Mouse (Mus musculus) activated CD4-positive, CD25-positive, alpha-beta regulatory T cell, adult 4 months (primary cell): Measurements from ENCODE around the gene Aadacl3. TPM values are rescaled to one million over a fixed set of nuclear protein-coding genes. Genes with fewer than 3 reads are reported as not detected.

ENCODE experiments used
- ATAC-seq: one replicate; pipeline ENCODE4 v1.8.0; 2017
- polyA plus RNA-seq, 2 experiments: library from polyadenylated mRNA; unstranded; fragments of 100-300 nt; shearing (Covaris generic); gene quantifications; one replicate each; pipeline ENCODE4 v1.2.1; 2017

Aadacl3 gene
- polyA plus RNA-seq = not detected

GRCm38 (mm10) chr4:144463656-144464055 lies at the start of gene Aadacl3:
Aadacl3 (minus strand) TSS chr4:144463756.
- ATAC-seq = no peak

GRCm38 (mm10) chr4:144506518-144506917 lies 43.0 kb upstream of the Aadacl3 start:
- ATAC-seq = no peak

DNA sequence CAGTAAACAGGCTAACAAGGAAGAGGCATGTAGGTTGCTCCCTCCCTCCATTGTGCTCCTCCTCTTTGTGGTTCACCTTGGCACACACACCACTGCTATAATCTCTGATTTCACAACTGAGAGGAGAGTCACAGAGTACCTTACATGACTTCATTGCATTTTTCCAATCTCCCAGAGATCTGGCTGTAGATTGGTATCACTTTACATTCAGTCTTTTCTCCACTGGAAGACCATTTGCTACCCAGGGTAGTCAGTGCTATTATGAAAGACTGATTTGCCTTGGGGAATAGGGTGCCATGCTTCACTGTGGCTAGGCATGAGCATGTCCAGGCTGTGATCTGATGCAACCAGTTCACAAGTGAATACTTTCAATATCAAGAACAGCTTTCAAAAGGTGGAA lies 29.8 kb upstream of the Aadacl3 start:
- ATAC-seq = no peak

DNA sequence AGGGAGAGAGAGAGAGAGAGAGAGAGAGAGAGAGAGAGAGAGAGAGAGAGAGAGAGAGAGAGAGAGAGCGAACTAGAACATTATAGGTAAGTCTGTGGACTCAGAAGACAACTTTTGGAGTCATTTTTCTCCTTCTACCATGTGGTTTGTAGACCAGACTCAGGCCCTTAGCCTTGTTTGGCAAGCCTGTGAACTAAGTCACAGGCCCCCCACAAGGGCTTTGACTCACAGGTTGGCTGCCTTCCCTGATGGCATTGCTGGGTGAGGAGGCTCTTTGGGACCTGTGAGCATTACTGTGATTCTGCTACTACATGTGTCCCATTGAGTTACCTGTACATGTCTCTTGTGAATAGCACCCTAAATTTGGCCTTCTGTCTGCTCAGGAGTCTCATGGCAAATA lies 4.5 kb upstream of the Aadacl3 start:
- no peak for ATAC-seq

DNA sequence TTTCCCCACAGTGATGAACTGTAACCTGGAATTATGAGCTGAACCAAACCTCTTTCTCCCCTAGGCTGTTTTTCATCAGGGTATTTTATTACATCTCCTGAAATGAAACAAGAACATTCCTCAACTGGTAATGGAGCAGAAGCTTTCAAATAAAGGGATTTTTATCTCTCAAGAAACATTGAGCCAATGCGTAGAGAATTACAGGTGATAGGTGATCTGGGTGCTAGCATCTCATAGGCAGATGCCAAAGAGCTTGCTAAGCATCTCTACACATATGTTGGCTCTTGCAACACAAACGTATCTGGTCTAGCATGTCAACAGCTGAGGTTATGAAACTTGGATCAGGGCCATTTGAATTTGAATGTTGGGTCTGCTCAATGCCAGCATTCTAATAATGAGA lies 1.6 kb upstream of the Aadacl3 start:
- no peak for ATAC-seq

- no peak for ATAC-seq
Measured at GRCm38 (mm10) chr4:144453217-144453616, 10.3 kb downstream of the Aadacl3 start, which contains the start of gene Gm9944. Gm9944 (minus strand) TSS chr4:144453317.

DNA sequence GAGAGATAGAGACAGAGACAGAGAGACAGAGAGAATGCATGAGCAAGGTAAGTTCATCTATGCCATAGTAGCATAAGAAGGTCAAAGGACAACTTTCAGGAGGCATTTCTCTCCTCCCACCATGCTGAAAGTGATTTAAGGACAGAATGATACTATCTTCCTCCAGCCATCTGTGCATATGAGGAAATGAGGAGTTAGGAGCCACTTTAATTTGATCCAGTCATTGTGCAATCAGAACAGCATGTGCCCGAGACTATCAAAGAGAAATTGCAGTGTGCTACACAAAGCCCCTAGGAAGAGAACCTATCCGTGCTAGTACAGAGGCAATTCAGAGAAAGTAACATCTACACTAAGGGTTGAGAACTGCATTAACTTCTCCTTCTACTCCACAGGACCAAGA lies 15.0 kb downstream of the Aadacl3 start:
- ATAC-seq = no peak

DNA sequence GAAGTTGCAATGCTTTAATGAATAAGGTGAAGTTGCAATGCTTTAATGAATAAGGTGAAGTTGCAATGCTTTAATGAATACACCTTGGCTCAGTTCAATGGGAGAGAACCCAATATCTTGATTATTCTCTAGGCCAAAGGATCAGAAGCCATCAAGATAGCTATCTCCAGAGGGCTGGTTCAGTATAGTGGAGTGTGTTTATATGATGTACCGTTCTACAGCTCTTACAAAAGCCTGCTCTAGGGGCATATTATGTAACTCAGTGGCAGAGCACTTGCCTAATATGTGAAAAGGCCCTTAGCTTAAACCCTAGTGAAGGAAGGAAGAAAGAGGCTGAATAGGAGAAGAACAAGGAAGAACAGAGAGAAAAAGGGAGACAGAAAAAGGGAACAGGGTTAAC lies 22.0 kb downstream of the Aadacl3 start:
- no peak for ATAC-seq

DNA sequence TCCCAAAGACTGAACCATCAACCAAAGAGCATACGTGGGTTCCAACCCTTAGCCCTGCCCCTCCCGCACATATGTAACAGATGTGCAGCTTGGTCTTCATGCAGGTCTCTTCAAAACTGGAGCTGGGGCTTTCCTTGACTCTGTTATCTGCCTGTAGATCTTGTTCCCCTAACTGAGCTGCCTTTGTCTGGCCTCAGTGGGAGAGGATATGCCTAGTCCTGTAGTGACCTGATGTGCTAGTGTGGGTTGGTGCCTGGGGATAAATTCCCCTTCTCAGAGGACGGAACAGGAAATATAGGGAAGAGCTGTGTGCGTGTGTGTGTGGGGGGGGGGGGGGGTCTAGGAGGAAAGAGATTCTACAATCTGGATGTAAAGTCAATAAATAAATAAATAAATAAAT lies 22.5 kb downstream of the Aadacl3 start:
- no peak for ATAC-seq

DNA sequence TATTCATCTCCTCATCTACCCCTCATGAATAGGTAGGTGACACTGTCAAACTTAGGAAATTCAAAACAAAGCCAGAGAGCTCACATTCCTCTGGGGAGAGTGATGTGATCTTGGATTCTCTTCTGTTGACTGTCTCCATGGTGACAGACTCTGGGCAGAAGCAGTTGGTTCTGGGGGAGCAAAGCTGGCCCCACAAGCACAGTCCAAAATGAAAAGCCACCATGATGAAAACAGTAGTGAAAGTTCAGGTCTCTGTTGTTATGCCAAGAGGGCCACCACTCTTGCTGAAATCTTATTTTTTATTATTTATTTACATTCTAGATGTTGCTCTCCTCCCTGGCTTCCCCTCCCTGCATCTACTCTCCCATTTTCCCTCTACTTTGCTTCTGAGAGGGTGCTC lies 24.9 kb downstream of the Aadacl3 start, which contains the start of gene 1700012P22Rik:
1700012P22Rik (minus strand) TSS at position 101 of the 400 bp plus-strand sequence.
- ATAC-seq = no peak

DNA sequence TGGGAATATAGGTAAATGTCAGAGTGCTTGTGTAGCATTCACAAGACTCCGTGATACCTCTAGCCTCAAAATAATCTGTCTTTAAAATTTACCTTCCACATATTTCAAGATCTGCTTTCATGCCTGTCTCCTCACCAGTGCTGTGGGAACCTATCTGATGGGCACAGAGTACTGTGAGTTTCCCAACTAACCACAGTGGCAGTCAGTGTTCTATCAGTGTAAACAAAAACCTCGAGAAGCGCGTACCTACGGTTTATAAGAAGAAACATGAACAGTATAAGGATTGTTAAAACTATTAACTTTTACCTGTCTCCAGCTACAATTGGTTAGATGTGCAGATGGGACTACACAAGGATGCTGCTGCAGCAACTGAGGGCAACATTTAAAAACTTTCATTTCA lies 30.3 kb downstream of the Aadacl3 start:
- no peak for ATAC-seq

DNA sequence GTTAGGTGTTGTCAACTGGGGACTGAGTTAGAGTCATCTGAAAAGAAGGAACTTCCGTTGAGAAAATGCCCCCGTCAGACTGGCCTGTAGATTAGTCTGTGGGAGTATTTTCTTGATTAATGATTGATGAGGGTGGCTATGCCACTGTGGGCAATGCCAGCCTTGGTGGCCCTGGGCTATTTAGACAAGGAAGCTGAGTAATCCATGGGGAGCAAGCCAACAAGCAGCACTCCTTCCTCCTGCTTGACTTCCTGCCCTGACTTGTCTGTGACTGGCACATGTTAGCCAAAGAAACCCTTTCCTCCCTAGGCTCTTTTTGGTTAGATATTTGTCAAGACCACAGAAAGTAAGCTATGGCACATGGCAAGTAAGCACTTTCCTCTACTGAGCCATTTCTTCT lies 32.8 kb downstream of the Aadacl3 start:
- ATAC-seq = no peak

DNA sequence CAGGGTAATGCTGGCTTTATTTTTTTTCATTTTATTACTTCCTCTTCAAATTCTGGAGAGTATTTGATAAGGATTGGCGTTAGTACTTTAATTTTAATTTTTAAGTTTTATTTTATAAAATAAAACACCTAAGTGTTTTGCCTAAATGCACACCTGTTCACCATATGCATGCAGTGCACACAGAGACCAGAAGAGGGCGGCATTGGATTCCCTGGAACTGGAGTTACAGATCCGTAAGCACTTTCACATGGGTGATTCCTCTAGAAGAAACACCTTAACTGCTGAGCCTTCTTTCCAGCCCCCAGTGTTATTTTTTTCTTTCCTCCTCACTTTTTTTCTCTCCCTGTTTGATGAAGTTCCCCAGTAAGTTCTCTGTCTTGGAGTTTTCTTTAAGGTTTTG lies 34.7 kb downstream of the Aadacl3 start:
- no peak for ATAC-seq

- ATAC-seq = no peak
Measured at GRCm38 (mm10) chr4:144424590-144424989, 39.0 kb downstream of the Aadacl3 start.

- no peak for ATAC-seq
Measured at GRCm38 (mm10) chr4:144420644-144421043, 42.9 kb downstream of the Aadacl3 start.

- no peak for ATAC-seq
Measured at GRCm38 (mm10) chr4:144408290-144408689, 55.3 kb downstream of the Aadacl3 start, which contains the start of gene Pramef12. Pramef12 (minus strand) TSS chr4:144408464.

DNA sequence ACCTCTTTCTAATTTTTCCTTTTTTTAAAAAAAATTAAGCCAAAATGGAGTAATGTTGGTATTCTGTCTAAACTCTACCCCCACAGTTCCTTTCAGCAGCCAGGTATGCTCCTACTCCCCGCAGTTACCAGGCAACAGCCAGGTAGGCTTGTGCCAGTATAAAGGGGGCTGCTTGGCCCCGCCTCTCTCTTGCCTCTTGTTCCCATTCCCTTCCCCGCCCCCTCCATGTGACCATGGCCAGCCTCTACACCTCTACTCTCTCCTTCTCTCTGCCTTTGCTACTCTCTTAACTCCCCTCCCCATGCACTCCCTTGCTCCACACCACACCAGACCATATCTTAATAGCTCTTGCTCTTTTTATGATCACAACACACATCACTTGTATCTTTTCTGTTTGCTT lies 57.3 kb downstream of the Aadacl3 start:
- no peak for ATAC-seq

DNA sequence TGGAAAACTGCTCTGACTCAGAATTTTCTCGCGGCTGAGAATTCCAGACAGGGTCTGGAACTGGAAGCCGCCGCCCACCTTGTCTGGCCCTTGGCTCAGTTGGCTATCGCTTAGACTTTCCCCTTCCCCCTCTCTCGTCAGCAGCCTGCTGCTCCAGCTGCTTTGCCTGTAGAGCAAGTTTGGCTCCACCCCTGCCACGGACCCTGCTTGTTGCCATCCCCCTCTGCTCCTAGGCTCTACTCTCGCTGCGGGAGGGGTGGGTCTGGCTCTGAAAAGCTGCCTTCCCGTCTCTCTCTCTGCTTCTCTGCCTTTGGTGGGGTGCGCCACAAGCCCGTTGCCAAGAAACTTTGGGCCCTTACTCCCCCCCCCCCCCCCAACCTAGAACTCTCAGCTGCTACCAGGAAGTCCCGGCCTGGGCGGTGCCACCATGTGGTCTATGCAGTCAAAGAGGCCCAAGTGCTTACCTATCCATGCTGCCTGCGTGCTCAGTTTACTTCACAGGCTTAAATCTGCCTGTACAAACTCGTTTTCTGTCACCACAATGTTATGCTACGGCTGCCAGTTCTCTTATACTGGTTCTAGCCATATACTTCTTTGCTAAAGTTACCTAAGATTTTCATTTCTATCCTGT lies 59.0 kb downstream of the Aadacl3 start:
- ATAC-seq = no peak

Other genes with a start within 250 kb of the Aadacl3 start
- not detected for gene Pramel5, start 183.3 kb downstream of the Aadacl3 start, polyA plus RNA-seq
- gene Gm13128, start 133.5 kb downstream of the Aadacl3 start, polyA plus RNA-seq = not detected
- not detected for gene Gm13119, start 105.8 kb downstream of the Aadacl3 start, polyA plus RNA-seq
- gene Pramef20, start 85.8 kb downstream of the Aadacl3 start, polyA plus RNA-seq = not detected
- gene Pramef12, start 55.3 kb downstream of the Aadacl3 start, polyA plus RNA-seq = not detected
- gene 1700012P22Rik, start 25.0 kb downstream of the Aadacl3 start, polyA plus RNA-seq = not detected
- gene Gm9944, start 10.4 kb downstream of the Aadacl3 start, polyA plus RNA-seq = not detected
- not detected for gene 9430007A20Rik, start 56.1 kb upstream of the Aadacl3 start, polyA plus RNA-seq
- not detected for gene Gm13124, start 101.4 kb upstream of the Aadacl3 start, polyA plus RNA-seq
- not detected for gene Aadacl4, start 150.0 kb upstream of the Aadacl3 start, polyA plus RNA-seq
- not detected for gene Gm436, start 222.6 kb upstream of the Aadacl3 start, polyA plus RNA-seq